Mouse (Mus musculus) bone marrow, adult 2 months (tissue): Measurements from ENCODE around the gene Mafk. TPM values are rescaled to one million over a fixed set of nuclear protein-coding genes. Genes with fewer than 3 reads are reported as not detected.

Experiments used
- H3K27ac ChIP-seq: fragments of 200-500 bp; 2 replicates; pipeline ENCODE4 v1.5.1; 2012; ENCODE audit warnings: low read depth, mild to moderate bottlenecking, control low read depth, inconsistent platforms, low read length; ENCODE audit not compliant: control insufficient read depth, poor library complexity, insufficient read depth
- H3K4me1 ChIP-seq: fragments of 200-500 bp; 2 replicates; pipeline ENCODE4 v1.6.1; 2011; ENCODE audit warnings: low read length; ENCODE audit not compliant: control insufficient read depth, insufficient read depth
- H3K4me3 ChIP-seq: fragments of 200-500 bp; replicated peaks from 2 replicates; pipeline ENCODE3; 2011; ENCODE audit warnings: mild to moderate bottlenecking, low read depth, low read length, control low read depth; ENCODE audit not compliant: control insufficient read depth
- CTCF ChIP-seq: fragments of 200-500 bp; IDR thresholded peaks from 2 replicates; pipeline ENCODE4 v1.5.1; 2011; ENCODE audit warnings: low read length, control low read depth; ENCODE audit not compliant: control insufficient read depth, insufficient read depth
- POLR2A ChIP-seq: fragments of 200-500 bp; IDR thresholded peaks from 2 replicates; pipeline ENCODE4 v1.6.1; 2011; ENCODE audit warnings: low read depth, mild to moderate bottlenecking, control low read depth, low read length, borderline replicate concordance; ENCODE audit not compliant: control insufficient read depth
- WGBS: fragments of 180-500 bp; shearing (Covaris S2); methylation state at CpG from one replicate; pipeline ENCODE4 v1.1.7; 2018; 5-methylcytosine and 5-hydroxymethylcytosine counted together
- polyA plus RNA-seq: library from polyadenylated mRNA; stranded (reverse); fragments of >200 nt; gene quantifications from 2 replicates; pipeline ENCODE4 v1.2.4, GENCODE M21; 2011; ENCODE audit warnings: low replicate concordance; ENCODE audit not compliant: missing spikeins, insufficient read depth, insufficient read length

Gene Mafk
- polyA plus RNA-seq, 1 experiment, result 53.2 TPM

- no peak overlapping the region for H3K27ac ChIP-seq
- H3K4me3 ChIP-seq, result no peak overlapping the region
- 86% methylated on average over 1 of the region's 1 CpGs for WGBS
- TF ChIP-seq CTCF (no peak), POLR2A (no peak)
- peaks cover 2% of the 10 kb centered on the region; the same call in 1 of the 2 replicates for H3K4me1 ChIP-seq
Measured at GRCm38 (mm10) chr5:139827593-139827992, 36.3 kb downstream of the Mafk start.

- TF ChIP-seq CTCF (no peak), POLR2A (no peak)
- Histone ChIP-seq H3K4me3 (no peak overlapping the region), H3K27ac (no peak overlapping the region), H3K4me1 (peaks cover 2% of the 10 kb centered on the region; the same call in 1 of the 2 replicates)
- WGBS, result 76% methylated on average over 13 of the region's 13 CpGs
Measured at GRCm38 (mm10) chr5:139829384-139829783, 38.1 kb downstream of the Mafk start.

GRCm38 (mm10) chr5:139830734-139831133 lies 39.4 kb downstream of the Mafk start:
- WGBS, result 28% methylated on average over 3 of the region's 3 CpGs
- H3K4me1 ChIP-seq, result peaks cover 2% of the 10 kb centered on the region; the same call in 1 of the 2 replicates

GRCm38 (mm10) chr5:139832125-139832524 lies 40.8 kb downstream of the Mafk start:
- H3K4me1 ChIP-seq, result no peaks in the 10 kb centered on the region; the same call in 1 of the 2 replicates
- WGBS, result 19% methylated on average over 7 of the region's 7 CpGs
- no peak for TF ChIP-seq POLR2A
- TF ChIP-seq CTCF, result no peak
- H3K4me3 ChIP-seq, result no peak overlapping the region
- no peak overlapping the region for H3K27ac ChIP-seq

More at GRCm38 (mm10) chr5:139830734-139831133, 39.4 kb downstream of the Mafk start:
- Histone ChIP-seq H3K4me3 (peak overlapping the region; percentile 39), H3K27ac (no peak overlapping the region)
- no peak for TF ChIP-seq POLR2A
- TF ChIP-seq CTCF, result no peak

- TF ChIP-seq CTCF (no peak), POLR2A (no peak)
- H3K4me3 ChIP-seq, result no peak overlapping the region
- H3K4me1 ChIP-seq, result no peaks in the 10 kb centered on the region; the same call in 1 of the 2 replicates
- H3K27ac ChIP-seq, result no peak overlapping the region
- 80% methylated on average over 7 of the region's 7 CpGs for WGBS
Measured at GRCm38 (mm10) chr5:139835706-139836105, 44.4 kb downstream of the Mafk start.

- Histone ChIP-seq H3K4me1 (no peaks in the 10 kb centered on the region), H3K4me3 (no peak overlapping the region), H3K27ac (no peak overlapping the region)
- WGBS, result 13% methylated on average over 2 of the region's 2 CpGs
- TF ChIP-seq CTCF (0 out of 2 replicates have a peak, but pooled peaks have one; percentile 12), POLR2A (no peak)
Measured at GRCm38 (mm10) chr5:139838476-139838892, 47.2 kb downstream of the Mafk start.

GRCm38 (mm10) chr5:139839142-139839541 lies 47.8 kb downstream of the Mafk start:
- TF ChIP-seq CTCF, result no peak
- no peak for TF ChIP-seq POLR2A
- no peak overlapping the region for H3K4me3 ChIP-seq
- H3K27ac ChIP-seq, result no peak overlapping the region
- 38% methylated on average over 3 of the region's 3 CpGs for WGBS
- H3K4me1 ChIP-seq, result no peaks in the 10 kb centered on the region

- no peak overlapping the region for H3K4me3 ChIP-seq
- H3K27ac ChIP-seq, result no peak overlapping the region
- 87% methylated on average over 12 of the region's 12 CpGs for WGBS
- no peaks in the 10 kb centered on the region for H3K4me1 ChIP-seq
- TF ChIP-seq POLR2A (no peak), CTCF (no peak)
Measured at GRCm38 (mm10) chr5:139849626-139850320, 58.5 kb downstream of the Mafk start.

Other genes starting within 250 kb of the Mafk start
- gene Uncx, start 248.0 kb upstream of the Mafk start, polyA plus RNA-seq, result not detected in 2 replicates
- 20.3 and 28.0 TPM in 2 replicates for gene Micall2, start 55.2 kb upstream of the Mafk start, polyA plus RNA-seq
- gene Ints1, start 15.8 kb upstream of the Mafk start, polyA plus RNA-seq, result 63.3 and 108 TPM in 2 replicates
- not detected in 2 replicates for gene Tmem184a, start 28.4 kb downstream of the Mafk start, polyA plus RNA-seq
- not detected in 2 replicates for gene Gm26938, start 34.9 kb downstream of the Mafk start, polyA plus RNA-seq
- gene Psmg3, start 35.4 kb downstream of the Mafk start, polyA plus RNA-seq, result 35.8 and 48.1 TPM in 2 replicates
- not detected in 2 replicates for gene Elfn1, start 116.4 kb downstream of the Mafk start, polyA plus RNA-seq